23 mouse cellular contexts compared by ENCODE assay signal in genomic region chr6:116694346-116694745, GRCm38 (mm10). TPM values are rescaled to one million over a fixed set of nuclear protein-coding genes. Genes with fewer than 3 reads are reported as not detected.
DNase-seq lines count a peak whose midpoint lies in the region; ATAC-seq and TF ChIP-seq lines count a peak whose summit lies in the region.
"Had no signal": no experiment of that assay in that cellular context is flagged by ENCODE, and none has a peak within 500 bp of the region (broad histone marks: within the 10 kb centered on the region; RNA-seq: fewer than 3 reads in every experiment).

No protein-coding gene starts in this region.

- CTCF ChIA-PET in Patski (lab: Charles Lee), result interaction anchor here (7.9 kb wide), 1 partner anchor 41 kb away, joined by 62 read pairs; the partner anchor contains the start of gene Depp1

- H3K36me3 ChIP-seq in spleen, adult 2 months (ENCODE audit: control insufficient read depth, insufficient read depth, low read length), result no peaks in the 10 kb centered on the region
- H3K36me3 ChIP-seq in intestine, embryonic 16.5 days (ENCODE audit: control insufficient read depth, insufficient read depth, low read length), result no peaks in the 10 kb centered on the region
- H3K36me3 ChIP-seq: forebrain, embryonic 10.5 days; heart, embryonic 10.5 days; heart, embryonic 13.5 days; hindbrain, embryonic 12.5 days; hindbrain, embryonic 15.5 days had no signal

- no peaks in the 10 kb centered on the region for H3K9me3 ChIP-seq in intestine, embryonic 16.5 days (ENCODE audit: control insufficient read depth, low read length)
- H3K9me3 ChIP-seq: forebrain, embryonic 10.5 days; forebrain, embryonic 13.5 days; heart, embryonic 10.5 days; heart, embryonic 13.5 days; hindbrain, embryonic 12.5 days; hindbrain, embryonic 15.5 days had no signal

- in situ Hi-C loops in Patski (cut with MboI; ENCODE audit: low pct_unique_long_range_greater_than_20kb), result loop anchor here (10.0 kb wide), 1 partner anchor 60 kb away; no protein-coding TSS in a partner anchor

- H3K4me3 ChIP-seq in spleen, adult 2 months (ENCODE audit: extremely low read depth, insufficient read depth, insufficient read length), result no peak overlapping the region
- H3K4me3 ChIP-seq in intestine, embryonic 16.5 days (ENCODE audit: low read length), result no peak overlapping the region
- H3K4me3 ChIP-seq: forebrain, embryonic 10.5 days; forebrain, embryonic 13.5 days; heart, adult 2 months; heart, embryonic 10.5 days; heart, embryonic 13.5 days; hindbrain, embryonic 12.5 days; hindbrain, embryonic 15.5 days had no signal

- no peak for TF ChIP-seq CTCF in spleen, adult 2 months (IDR thresholded peaks at IDR 0.05; ENCODE audit: extremely low read depth, insufficient read depth, insufficient read length, insufficient replicate concordance)
- no peak for TF ChIP-seq CTCF in Patski (IDR thresholded peaks at IDR 0.05)

- ATAC-seq in Patski, result peak; percentile 90
- no peak for ATAC-seq in intestine, embryonic 16.5 days
- ATAC-seq: activated CD4-positive, CD25-positive, alpha-beta regulatory T cell, adult 4 months; forebrain, embryonic 13.5 days; forebrain, embryonic 16.5 days had no signal

- POLR2A ChIA-PET in Patski (lab: Charles Lee), result interaction anchor here (0.6 kb wide), 1 partner anchor 24 kb away, joined by 6 read pairs; no protein-coding TSS in a partner anchor

- DNase-seq in spleen, adult 2 months (ENCODE audit: low read depth in 1 of 2, low spot score in 2 of 2), result no peak
- DNase-seq in spleen, postnatal 36 days (ENCODE audit: low spot score in 2 of 2), result no peak
- peak; percentile 76 for DNase-seq in 3T3-L1 (ENCODE audit: low read depth, low spot score)
- no peak for DNase-seq in Patski (ENCODE audit: low read depth, low spot score)
- no peak for DNase-seq in neural tube, embryonic 10.5 days (ENCODE audit: extremely low spot score, low spot score)
- DNase-seq: adrenal gland, adult 8-10 months; adrenal gland, postnatal 25 days; cerebellum, adult 18-20 months; cerebellum, adult 9-10 months; cerebellum, postnatal 14 days; gastrocnemius, postnatal 10 days; gastrocnemius, postnatal 36 days; heart, postnatal 14 days had no signal

- H3K27me3 ChIP-seq in spleen, adult 2 months (ENCODE audit: control insufficient read depth, insufficient read depth, low read length), result no peaks in the 10 kb centered on the region
- H3K27me3 ChIP-seq in Patski, result no peaks in the 10 kb centered on the region
- no peaks in the 10 kb centered on the region for H3K27me3 ChIP-seq in intestine, embryonic 16.5 days (replicated peaks; ENCODE audit: control insufficient read depth, insufficient read depth, low read length)
- H3K27me3 ChIP-seq: forebrain, embryonic 13.5 days; heart, embryonic 13.5 days; hindbrain, embryonic 12.5 days; hindbrain, embryonic 15.5 days had no signal

- WGBS in spleen, adult 2 months, result 86% methylated on average over 3 of the region's 3 CpGs
- 76% methylated on average over 3 of the region's 3 CpGs for WGBS in intestine, embryonic 16.5 days

- H3K4me1 ChIP-seq in spleen, adult 2 months (ENCODE audit: control insufficient read depth, insufficient read depth, insufficient read length), result peaks cover 7% of the 10 kb centered on the region; the same call in 1 of the 2 replicates
- H3K4me1 ChIP-seq in intestine, embryonic 16.5 days (ENCODE audit: control insufficient read depth, insufficient read depth, low read length), result no peaks in the 10 kb centered on the region
- H3K4me1 ChIP-seq: forebrain, embryonic 10.5 days; forebrain, embryonic 13.5 days; heart, embryonic 10.5 days; heart, embryonic 13.5 days; hindbrain, embryonic 12.5 days; hindbrain, embryonic 15.5 days had no signal

- no peak overlapping the region for H3K4me2 ChIP-seq in intestine, embryonic 16.5 days (ENCODE audit: low read depth, low read length)
- H3K4me2 ChIP-seq: forebrain, embryonic 13.5 days; heart, embryonic 13.5 days; hindbrain, embryonic 12.5 days; hindbrain, embryonic 15.5 days had no signal

- no peak overlapping the region for H3K9ac ChIP-seq in intestine, embryonic 16.5 days (ENCODE audit: low read depth, low read length)
- H3K9ac ChIP-seq: forebrain, embryonic 13.5 days; heart, embryonic 13.5 days; hindbrain, embryonic 12.5 days; hindbrain, embryonic 15.5 days had no signal

- TF ChIP-seq POLR2A in spleen, adult 2 months (IDR thresholded peaks at IDR 0.05; ENCODE audit: low read depth, low read length), result no peak

- peak overlapping the region; percentile 79; the same call in 1 of the 2 replicates for H3K27ac ChIP-seq in spleen, adult 2 months (ENCODE audit: insufficient read depth, low read length)
- H3K27ac ChIP-seq in intestine, embryonic 16.5 days (ENCODE audit: low read length), result no peak overlapping the region
- H3K27ac ChIP-seq: forebrain, embryonic 10.5 days; forebrain, embryonic 13.5 days; heart, adult 2 months; heart, embryonic 10.5 days; heart, embryonic 13.5 days; hindbrain, embryonic 12.5 days; hindbrain, embryonic 15.5 days had no signal

RNA-seq across cellular contexts. Expression of gene Rassf4, which starts 20.6 kb away (rescaled TPM):
- 19.4 and 23.5 TPM in 2 replicates for polyA plus RNA-seq in spleen, adult 2 months (2012; rRNA removed)
- polyA plus RNA-seq in Patski (2021), result 0.71 TPM
- polyA plus RNA-seq in intestine, embryonic 16.5 days (2015; fragmentation: Nextera tagmentation; extraction: Ambion mirVana), result 8.6 and 9.2 TPM in 2 replicates

RNA-seq across cellular contexts. Expression of gene Tmem72, which starts 22.4 kb away (rescaled TPM):
- 0.01 TPM in 2 replicates for polyA plus RNA-seq in spleen, adult 2 months (2012; rRNA removed)
- 7.8 TPM for polyA plus RNA-seq in Patski (2021)
- polyA plus RNA-seq in intestine, embryonic 16.5 days (2015; fragmentation: Nextera tagmentation; extraction: Ambion mirVana), result 0.06 and 0.07 TPM in 2 replicates

RNA-seq across cellular contexts. Expression of gene Depp1, which starts 43.9 kb away (rescaled TPM):
- 2.5 and 2.6 TPM in 2 replicates for polyA plus RNA-seq in spleen, adult 2 months (2012; rRNA removed)
- 11.1 TPM for polyA plus RNA-seq in Patski (2021)
- polyA plus RNA-seq in intestine, embryonic 16.5 days (2015; fragmentation: Nextera tagmentation; extraction: Ambion mirVana), result 26.3 and 27.2 TPM in 2 replicates
